Mouse (Mus musculus): ENCODE data around the gene Plekha7. TPM values are rescaled to one million over a fixed set of nuclear protein-coding genes. Genes with fewer than 3 reads are reported as not detected.
A peak's percentile ranks its signal among the peaks of the same experiment; 100 is the strongest.

Gene Plekha7
- polyA plus RNA-seq, 1 experiment: 4.8 TPM

- Histone ChIP-seq H3K27ac (ENCODE audit: control insufficient read depth, insufficient read depth, low read depth, low read length, poor library complexity) (no peak overlapping the region), H3K4me3 (replicated peaks; ENCODE audit: control insufficient read depth, low read depth, low read length) (no peak overlapping the region), H3K4me1 (ENCODE audit: control insufficient read depth, insufficient read depth, low read length) (no peaks in the 10 kb centered on the region)
- TF ChIP-seq CTCF (IDR thresholded peaks at IDR 0.05; ENCODE audit: control insufficient read depth, insufficient read depth, low read length): no peak
- no peak for TF ChIP-seq POLR2A (IDR thresholded peaks at IDR 0.05; ENCODE audit: borderline replicate concordance, control insufficient read depth, low read depth, low read length)
- 76% methylated on average over 3 of the region's 3 CpGs for WGBS
These were observed 129.3 kb downstream of the Plekha7 start for GRCm38 (mm10) chr7:116178916-116179315.

GRCm38 (mm10) chr7:116172774-116173173 is 135.4 kb downstream of the Plekha7 start:
- no peak overlapping the region for H3K27ac ChIP-seq (ENCODE audit: control insufficient read depth, insufficient read depth, low read depth, low read length, poor library complexity)
- no peaks in the 10 kb centered on the region for H3K4me1 ChIP-seq (ENCODE audit: control insufficient read depth, insufficient read depth, low read length)
- WGBS: 86% methylated on average over 10 of the region's 10 CpGs
- H3K4me3 ChIP-seq (replicated peaks; ENCODE audit: control insufficient read depth, low read depth, low read length): no peak overlapping the region
- TF ChIP-seq CTCF (IDR thresholded peaks at IDR 0.05; ENCODE audit: control insufficient read depth, insufficient read depth, low read length) (no peak), POLR2A (IDR thresholded peaks at IDR 0.05; ENCODE audit: borderline replicate concordance, control insufficient read depth, low read depth, low read length) (no peak)

GRCm38 (mm10) chr7:116169426-116169825 is 138.8 kb downstream of the Plekha7 start:
- Histone ChIP-seq H3K27ac (ENCODE audit: control insufficient read depth, insufficient read depth, low read depth, low read length, poor library complexity) (no peak overlapping the region), H3K4me3 (replicated peaks; ENCODE audit: control insufficient read depth, low read depth, low read length) (no peak overlapping the region), H3K4me1 (ENCODE audit: control insufficient read depth, insufficient read depth, low read length) (no peaks in the 10 kb centered on the region)
- WGBS: 72% methylated on average over 4 of the region's 4 CpGs
- TF ChIP-seq POLR2A (IDR thresholded peaks at IDR 0.05; ENCODE audit: borderline replicate concordance, control insufficient read depth, low read depth, low read length) (no peak), CTCF (IDR thresholded peaks at IDR 0.05; ENCODE audit: control insufficient read depth, insufficient read depth, low read length) (no peak)

GRCm38 (mm10) chr7:116168224-116168623 is 140.0 kb downstream of the Plekha7 start:
- no peak overlapping the region for H3K4me3 ChIP-seq (replicated peaks; ENCODE audit: control insufficient read depth, low read depth, low read length)
- no peaks in the 10 kb centered on the region for H3K4me1 ChIP-seq (ENCODE audit: control insufficient read depth, insufficient read depth, low read length)
- no peak overlapping the region for H3K27ac ChIP-seq (ENCODE audit: control insufficient read depth, insufficient read depth, low read depth, low read length, poor library complexity)
- WGBS: 58% methylated on average over 7 of the region's 7 CpGs
- TF ChIP-seq POLR2A (IDR thresholded peaks at IDR 0.05; ENCODE audit: borderline replicate concordance, control insufficient read depth, low read depth, low read length) (no peak), CTCF (IDR thresholded peaks at IDR 0.05; ENCODE audit: control insufficient read depth, insufficient read depth, low read length) (no peak)

GRCm38 (mm10) chr7:116164232-116164631 is 143.9 kb downstream of the Plekha7 start:
- TF ChIP-seq CTCF (IDR thresholded peaks at IDR 0.05; ENCODE audit: control insufficient read depth, insufficient read depth, low read length) (no peak), POLR2A (IDR thresholded peaks at IDR 0.05; ENCODE audit: borderline replicate concordance, control insufficient read depth, low read depth, low read length) (0 out of 2 replicates have a peak, but pooled peaks have one; percentile 5)
- no peak overlapping the region; the same call in 1 of the 2 replicates for H3K27ac ChIP-seq (ENCODE audit: control insufficient read depth, insufficient read depth, low read depth, low read length, poor library complexity)
- H3K4me3 ChIP-seq (replicated peaks; ENCODE audit: control insufficient read depth, low read depth, low read length): no peak overlapping the region
- whole genome bisulfite sequencing: 79% methylated on average over 12 of the region's 12 CpGs
- peaks cover 2% of the 10 kb centered on the region; the same call in 1 of the 2 replicates for H3K4me1 ChIP-seq (ENCODE audit: control insufficient read depth, insufficient read depth, low read length)

- Histone ChIP-seq H3K27ac (ENCODE audit: control insufficient read depth, insufficient read depth, low read depth, low read length, poor library complexity) (no peak overlapping the region), H3K4me1 (ENCODE audit: control insufficient read depth, insufficient read depth, low read length) (peaks cover 2% of the 10 kb centered on the region; the same call in 1 of the 2 replicates), H3K4me3 (replicated peaks; ENCODE audit: control insufficient read depth, low read depth, low read length) (no peak overlapping the region)
- 19% methylated on average over 5 of the region's 5 CpGs for WGBS
- TF ChIP-seq POLR2A (IDR thresholded peaks at IDR 0.05; ENCODE audit: borderline replicate concordance, control insufficient read depth, low read depth, low read length) (no peak), CTCF (IDR thresholded peaks at IDR 0.05; ENCODE audit: control insufficient read depth, insufficient read depth, low read length) (peak; percentile 63)
These were observed 146.6 kb downstream of the Plekha7 start for GRCm38 (mm10) chr7:116161544-116161943.

- Histone ChIP-seq H3K4me1 (ENCODE audit: control insufficient read depth, insufficient read depth, low read length) (peaks cover 2% of the 10 kb centered on the region; the same call in 1 of the 2 replicates), H3K27ac (ENCODE audit: control insufficient read depth, insufficient read depth, low read depth, low read length, poor library complexity) (no peak overlapping the region), H3K4me3 (replicated peaks; ENCODE audit: control insufficient read depth, low read depth, low read length) (no peak overlapping the region)
- no peak for TF ChIP-seq POLR2A (IDR thresholded peaks at IDR 0.05; ENCODE audit: borderline replicate concordance, control insufficient read depth, low read depth, low read length)
- TF ChIP-seq CTCF (IDR thresholded peaks at IDR 0.05; ENCODE audit: control insufficient read depth, insufficient read depth, low read length): no peak
- WGBS: 84% methylated on average over 14 of the region's 14 CpGs
These were observed 151.4 kb downstream of the Plekha7 start for GRCm38 (mm10) chr7:116156894-116157143.

GRCm38 (mm10) chr7:116156072-116156893 is 151.9 kb downstream of the Plekha7 start:
- H3K27ac ChIP-seq (ENCODE audit: control insufficient read depth, insufficient read depth, low read depth, low read length, poor library complexity): no peak overlapping the region
- H3K4me3 ChIP-seq (replicated peaks; ENCODE audit: control insufficient read depth, low read depth, low read length): no peak overlapping the region
- 79% methylated on average over 17 of the region's 17 CpGs for WGBS
- H3K4me1 ChIP-seq (ENCODE audit: control insufficient read depth, insufficient read depth, low read length): peaks cover under 1% of the 10 kb centered on the region; the same call in 1 of the 2 replicates
- no peak for TF ChIP-seq CTCF (IDR thresholded peaks at IDR 0.05; ENCODE audit: control insufficient read depth, insufficient read depth, low read length)
- peak; percentile 23; the same call in 1 of the 2 replicates for TF ChIP-seq POLR2A (IDR thresholded peaks at IDR 0.05; ENCODE audit: borderline replicate concordance, control insufficient read depth, low read depth, low read length)

Data from bone marrow, adult 2 months (tissue).